Mouse (Mus musculus) erythroblast, embryonic 14.5 days (primary cell): ENCODE measurements around the gene Mcrip2. TPM values are rescaled to one million over a fixed set of nuclear protein-coding genes. Genes with fewer than 3 reads are reported as not detected.

Experiments
- H3K27me3 ChIP-seq: 2 replicates; pipeline ENCODE4 v1.6.1; 2012; ENCODE audit warnings: inconsistent platforms; ENCODE audit not compliant: control insufficient read depth
- H3K36me3 ChIP-seq: 2 replicates; pipeline ENCODE4 v1.6.1; 2012; ENCODE audit warnings: mild to moderate bottlenecking, inconsistent platforms; ENCODE audit not compliant: control insufficient read depth
- H3K4me1 ChIP-seq: 2 replicates; pipeline ENCODE4 v1.6.1; 2012; ENCODE audit warnings: inconsistent platforms; ENCODE audit not compliant: control insufficient read depth
- H3K4me3 ChIP-seq: replicated peaks from 2 replicates; pipeline ENCODE3; 2012; ENCODE audit warnings: moderate library complexity, mild to moderate bottlenecking, inconsistent platforms
- H3K9me3 ChIP-seq: 2 replicates; pipeline ENCODE4 v1.6.1; 2012; ENCODE audit warnings: low read length, inconsistent platforms, mixed read lengths; ENCODE audit not compliant: control insufficient read depth
- GATA1 ChIP-seq: IDR thresholded peaks from 2 replicates; pipeline ENCODE4 v1.6.1; 2012; ENCODE audit warnings: low read length, inconsistent platforms, mixed read lengths
- TAL1 ChIP-seq: IDR thresholded peaks from 3 replicates; pipeline ENCODE4 v1.6.1; 2012; ENCODE audit warnings: low read length, inconsistent platforms, mixed read lengths
- polyA plus RNA-seq: library from polyadenylated mRNA; stranded (reverse); fragments of >175 nt; gene quantifications from 2 replicates; pipeline ENCODE4 v1.2.3, GENCODE M21; 2012

Gene Mcrip2
- polyA plus RNA-seq, 1 experiment, result 4.0 TPM

GRCm38 (mm10) chr17:25900193-25900592 is 31.6 kb upstream of the Mcrip2 start:
- Histone ChIP-seq H3K27me3 (no peaks in the 10 kb centered on the region), H3K9me3 (no peaks in the 10 kb centered on the region; the same call in 1 of the 2 replicates), H3K4me3 (no peak overlapping the region), H3K4me1 (peaks cover 6% of the 10 kb centered on the region), H3K36me3 (peaks cover 12% of the 10 kb centered on the region)
- TF ChIP-seq TAL1 (no peak), GATA1 (no peak)

GRCm38 (mm10) chr17:25895891-25896290 is 27.3 kb upstream of the Mcrip2 start:
- Histone ChIP-seq H3K36me3 (peaks cover 14% of the 10 kb centered on the region), H3K4me3 (no peak overlapping the region)
- no peak for TF ChIP-seq TAL1

GRCm38 (mm10) chr17:25895415-25895814 is 26.9 kb upstream of the Mcrip2 start:
- TF ChIP-seq GATA1, result no peak
- no peak for TF ChIP-seq TAL1
- Histone ChIP-seq H3K4me3 (no peak overlapping the region), H3K9me3 (no peaks in the 10 kb centered on the region), H3K27me3 (no peaks in the 10 kb centered on the region), H3K4me1 (peaks cover 9% of the 10 kb centered on the region), H3K36me3 (peaks cover 9% of the 10 kb centered on the region)

More at GRCm38 (mm10) chr17:25895891-25896290, 27.3 kb upstream of the Mcrip2 start:
- peaks cover 9% of the 10 kb centered on the region for H3K4me1 ChIP-seq
- H3K27me3 ChIP-seq, result no peaks in the 10 kb centered on the region
- H3K9me3 ChIP-seq, result no peaks in the 10 kb centered on the region; the same call in 1 of the 2 replicates

GRCm38 (mm10) chr17:25893975-25894617 is 25.5 kb upstream of the Mcrip2 start:
- Histone ChIP-seq H3K4me1 (peaks cover 9% of the 10 kb centered on the region), H3K27me3 (no peaks in the 10 kb centered on the region)

GRCm38 (mm10) chr17:25888837-25889236 is 20.3 kb upstream of the Mcrip2 start:
- H3K36me3 ChIP-seq, result peaks cover 30% of the 10 kb centered on the region
- no peak for TF ChIP-seq GATA1
- TF ChIP-seq TAL1, result no peak
- peaks cover 6% of the 10 kb centered on the region for H3K4me1 ChIP-seq
- H3K9me3 ChIP-seq, result no peaks in the 10 kb centered on the region
- no peak overlapping the region for H3K4me3 ChIP-seq
- H3K27me3 ChIP-seq, result no peaks in the 10 kb centered on the region

More at GRCm38 (mm10) chr17:25893975-25894617, 25.5 kb upstream of the Mcrip2 start:
- Histone ChIP-seq H3K9me3 (no peaks in the 10 kb centered on the region), H3K4me3 (no peak overlapping the region), H3K36me3 (peaks cover 10% of the 10 kb centered on the region)
- no peak for TF ChIP-seq TAL1
- TF ChIP-seq GATA1, result no peak

GRCm38 (mm10) chr17:25887467-25887866 is 18.9 kb upstream of the Mcrip2 start:
- Histone ChIP-seq H3K9me3 (no peaks in the 10 kb centered on the region), H3K27me3 (no peaks in the 10 kb centered on the region), H3K4me1 (peaks cover 10% of the 10 kb centered on the region), H3K36me3 (peaks cover 44% of the 10 kb centered on the region), H3K4me3 (no peak overlapping the region)
- TF ChIP-seq GATA1, result no peak
- no peak for TF ChIP-seq TAL1

GRCm38 (mm10) chr17:25886806-25887205 is 18.2 kb upstream of the Mcrip2 start:
- TF ChIP-seq GATA1 (no peak), TAL1 (no peak)
- H3K4me3 ChIP-seq, result no peak overlapping the region
- peaks cover 17% of the 10 kb centered on the region for H3K4me1 ChIP-seq
- peaks cover 48% of the 10 kb centered on the region for H3K36me3 ChIP-seq
- H3K9me3 ChIP-seq, result no peaks in the 10 kb centered on the region
- H3K27me3 ChIP-seq, result no peaks in the 10 kb centered on the region

- TF ChIP-seq TAL1 (no peak), GATA1 (no peak)
- no peaks in the 10 kb centered on the region for H3K27me3 ChIP-seq
- H3K4me1 ChIP-seq, result peaks cover 24% of the 10 kb centered on the region
- no peak overlapping the region for H3K4me3 ChIP-seq
- H3K9me3 ChIP-seq, result no peaks in the 10 kb centered on the region
- peaks cover 50% of the 10 kb centered on the region for H3K36me3 ChIP-seq
These were observed 17.1 kb upstream of the Mcrip2 start for GRCm38 (mm10) chr17:25885636-25886035.

GRCm38 (mm10) chr17:25883824-25884223 is 15.3 kb upstream of the Mcrip2 start:
- H3K36me3 ChIP-seq, result peaks cover 54% of the 10 kb centered on the region
- no peaks in the 10 kb centered on the region for H3K27me3 ChIP-seq
- no peak overlapping the region for H3K4me3 ChIP-seq
- peaks cover 30% of the 10 kb centered on the region for H3K4me1 ChIP-seq
- TF ChIP-seq GATA1 (no peak), TAL1 (no peak)
- H3K9me3 ChIP-seq, result no peaks in the 10 kb centered on the region
